Mouse (Mus musculus) thymus, adult 2 months (tissue): ENCODE measurements around the gene Slc27a3.

Source experiments
- CTCF ChIP-seq: fragments of 200-500 bp; IDR thresholded peaks from 2 replicates; pipeline ENCODE4 v1.5.1; 2012; ENCODE audit warnings: mild to moderate bottlenecking, control low read depth, low read length, moderate library complexity, borderline replicate concordance; ENCODE audit not compliant: control insufficient read depth, poor library complexity, insufficient read depth; ENCODE audit errors: extremely low read depth
- POLR2A ChIP-seq: fragments of 200-500 bp; IDR thresholded peaks from 2 replicates; pipeline ENCODE4 v1.6.1; 2012; ENCODE audit warnings: mild to moderate bottlenecking, low read length, control low read depth, moderate library complexity; ENCODE audit not compliant: control insufficient read depth, poor library complexity, insufficient read depth; ENCODE audit errors: extremely low read depth

- no peak for TF ChIP-seq CTCF
- TF ChIP-seq POLR2A = no peak
These were observed 51.5 kb downstream of the Slc27a3 start for GRCm38 (mm10) chr3:90338190-90338589.
